Mouse (Mus musculus) thymus, adult 2 months (tissue): ENCODE data around the gene Vmn2r3.

Experiments used
- CTCF ChIP-seq: fragments of 200-500 bp; IDR thresholded peaks from 2 replicates; pipeline ENCODE4 v1.5.1; 2012; ENCODE audit warnings: mild to moderate bottlenecking, control low read depth, low read length, moderate library complexity, borderline replicate concordance; ENCODE audit not compliant: control insufficient read depth, poor library complexity, insufficient read depth; ENCODE audit errors: extremely low read depth
- POLR2A ChIP-seq: fragments of 200-500 bp; IDR thresholded peaks from 2 replicates; pipeline ENCODE4 v1.6.1; 2012; ENCODE audit warnings: mild to moderate bottlenecking, low read length, control low read depth, moderate library complexity; ENCODE audit not compliant: control insufficient read depth, poor library complexity, insufficient read depth; ENCODE audit errors: extremely low read depth

- TF ChIP-seq POLR2A = no peak
- TF ChIP-seq CTCF = no peak
Measured at GRCm38 (mm10) chr3:64332548-64332947, 43.0 kb upstream of the Vmn2r3 start.
